Mouse (Mus musculus): ENCODE results near the gene Gm15517.

GRCm38 (mm10) chr7:44241163-44241562 lies 20.1 kb upstream of the Gm15517 start:
- TF ChIP-seq CTCF (IDR thresholded peaks at IDR 0.05; ENCODE audit: borderline replicate concordance, insufficient read depth, low read depth, low read length) (no peak), POLR2A (IDR thresholded peaks at IDR 0.05; ENCODE audit: borderline replicate concordance, insufficient read depth, low read length) (no peak)

All from cerebellum, adult 2 months (tissue).